Mouse (Mus musculus): Measurements from ENCODE around the gene Mcf2l. TPM values are rescaled to one million over a fixed set of nuclear protein-coding genes. Genes with fewer than 3 reads are reported as not detected.

Gene Mcf2l
- polyA plus RNA-seq, 1 experiment from 2014 or later = 13.4 TPM

GRCm38 (mm10) chr8:13021830-13022229 lies 148.2 kb downstream of the Mcf2l start:
- H3K9ac ChIP-seq = no peak overlapping the region
- 91% methylated on average over 8 of the region's 8 CpGs for WGBS

DNA sequence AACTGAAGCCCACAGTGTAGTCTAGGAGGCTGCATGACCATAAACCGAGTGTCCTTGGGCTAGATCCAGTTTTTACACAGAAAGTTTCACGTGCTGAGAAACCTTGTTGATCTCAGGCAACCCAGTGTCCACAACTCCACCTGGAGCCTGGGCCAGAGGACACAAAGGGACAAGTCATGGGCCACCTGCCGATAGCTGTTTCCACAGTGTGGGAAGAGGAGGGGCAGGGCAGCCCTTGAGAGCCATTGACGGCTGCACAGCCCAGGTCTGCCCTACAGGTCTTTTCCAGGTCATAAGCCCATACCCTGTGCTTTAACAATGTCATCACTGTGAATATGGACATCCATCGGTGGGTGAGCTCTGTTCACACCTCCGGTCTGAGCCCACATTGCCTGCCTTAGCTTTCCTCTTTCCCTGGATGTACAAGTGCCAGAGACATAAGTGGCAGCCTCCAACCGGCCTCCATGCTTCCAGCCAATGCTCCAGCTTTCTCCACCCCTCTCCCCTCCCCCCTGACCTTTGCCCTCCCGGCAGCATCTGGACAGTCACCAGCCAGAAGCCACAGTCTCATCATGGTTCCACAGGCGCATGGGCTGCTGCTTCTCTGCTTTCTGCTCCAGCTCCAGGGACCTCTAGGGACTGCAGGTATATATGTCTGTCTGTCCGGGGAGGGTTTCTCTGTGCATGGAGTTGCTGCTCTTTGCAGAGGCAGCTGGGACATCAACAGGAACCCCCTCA lies 152.1 kb downstream of the Mcf2l start, which contains the start of gene F7:
Gene F7 (plus strand): TSS at position 548 of the 738 bp plus-strand sequence.
- Histone ChIP-seq H3K9ac (no peak within 1 kb of the TSS), H3K9me3 (ENCODE audit: low read depth, low read length) (no peaks in the 10 kb centered on the region), H3K27me3 (ENCODE audit: insufficient read depth, low read length) (no peaks in the 10 kb centered on the region), H3K4me1 (ENCODE audit: insufficient read depth) (no peaks in the 10 kb centered on the region), H3K4me2 (no peak within 1 kb of the TSS), H3K36me3 (ENCODE audit: insufficient read depth) (no peaks in the 10 kb centered on the region), H3K4me3 (ENCODE audit: low read depth, low read length) (no peak within 1 kb of the TSS), H3K27ac (ENCODE audit: low read depth) (no peak within 1 kb of the TSS)
- 46% methylated on average over 10 of the region's 10 CpGs for WGBS
- no peak for TF ChIP-seq CTCF (IDR thresholded peaks at IDR 0.05; ENCODE audit: low read depth)
- DNase-seq = no peak
- ATAC-seq (ENCODE audit: insufficient read depth) = no peak

More at GRCm38 (mm10) chr8:13021830-13022229, 148.2 kb downstream of the Mcf2l start:
- no peak overlapping the region for H3K4me3 ChIP-seq (ENCODE audit: low read depth, low read length)
- no peaks in the 10 kb centered on the region for H3K4me1 ChIP-seq (ENCODE audit: insufficient read depth)
- H3K4me2 ChIP-seq = no peak overlapping the region
- H3K36me3 ChIP-seq (ENCODE audit: insufficient read depth) = no peaks in the 10 kb centered on the region
- no peak for TF ChIP-seq CTCF (IDR thresholded peaks at IDR 0.05; ENCODE audit: low read depth)
- no peaks in the 10 kb centered on the region for H3K27me3 ChIP-seq (ENCODE audit: insufficient read depth, low read length)
- DNase-seq (no peak), ATAC-seq (ENCODE audit: insufficient read depth) (no peak)
- H3K9me3 ChIP-seq (ENCODE audit: low read depth, low read length) = no peaks in the 10 kb centered on the region
- no peak overlapping the region for H3K27ac ChIP-seq (ENCODE audit: low read depth)

DNA sequence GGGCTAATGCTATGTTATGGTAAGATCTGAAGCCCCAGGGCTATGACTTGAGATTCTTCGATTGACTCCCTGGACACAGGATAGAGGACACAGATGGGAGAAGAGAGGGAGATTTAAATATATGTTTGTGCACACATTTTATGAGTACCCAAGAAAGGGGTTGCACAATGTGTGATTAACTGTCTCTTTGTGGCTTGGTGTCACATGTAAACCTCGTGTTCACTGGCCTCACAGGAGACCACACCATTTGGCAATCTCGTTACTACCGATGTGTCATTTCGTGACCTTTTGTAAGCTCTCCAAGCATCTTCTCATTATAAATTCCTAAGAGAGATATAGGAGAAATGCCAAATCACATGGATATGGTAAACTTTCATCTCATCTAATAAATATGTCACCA lies 154.0 kb downstream of the Mcf2l start:
- Histone ChIP-seq H3K27ac (ENCODE audit: low read depth) (no peak overlapping the region), H3K27me3 (ENCODE audit: insufficient read depth, low read length) (no peaks in the 10 kb centered on the region), H3K9me3 (ENCODE audit: low read depth, low read length) (no peaks in the 10 kb centered on the region), H3K4me2 (no peak overlapping the region), H3K4me3 (ENCODE audit: low read depth, low read length) (no peak overlapping the region), H3K9ac (no peak overlapping the region), H3K36me3 (ENCODE audit: insufficient read depth) (no peaks in the 10 kb centered on the region), H3K4me1 (ENCODE audit: insufficient read depth) (no peaks in the 10 kb centered on the region)
- WGBS = 78% methylated on average over 5 of the region's 5 CpGs
- DNase-seq = no peak
- no peak for ATAC-seq (ENCODE audit: insufficient read depth)
- no peak for TF ChIP-seq CTCF (IDR thresholded peaks at IDR 0.05; ENCODE audit: low read depth)

DNA sequence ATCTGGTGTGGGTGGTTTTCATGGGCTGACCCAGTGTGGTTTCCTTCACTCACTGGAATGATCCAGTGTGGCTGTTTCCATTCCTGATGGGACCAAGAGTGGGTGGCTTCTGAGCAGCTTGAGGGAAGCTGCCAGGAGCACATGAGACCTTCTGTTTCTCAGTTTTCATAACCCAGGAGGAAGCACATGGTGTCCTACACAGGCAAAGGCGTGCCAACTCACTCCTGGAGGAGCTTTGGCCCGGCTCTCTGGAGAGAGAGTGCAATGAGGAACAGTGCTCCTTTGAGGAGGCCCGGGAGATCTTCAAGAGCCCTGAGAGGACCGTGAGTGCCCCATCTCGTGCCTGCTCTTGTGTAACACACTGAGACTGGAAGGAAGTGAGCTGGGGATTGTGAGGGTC lies 154.9 kb downstream of the Mcf2l start:
- Histone ChIP-seq H3K4me3 (ENCODE audit: low read depth, low read length) (no peak overlapping the region), H3K9me3 (ENCODE audit: low read depth, low read length) (no peaks in the 10 kb centered on the region), H3K27me3 (ENCODE audit: insufficient read depth, low read length) (no peaks in the 10 kb centered on the region), H3K9ac (no peak overlapping the region), H3K27ac (ENCODE audit: low read depth) (no peak overlapping the region), H3K36me3 (ENCODE audit: insufficient read depth) (no peaks in the 10 kb centered on the region), H3K4me2 (no peak overlapping the region), H3K4me1 (ENCODE audit: insufficient read depth) (no peaks in the 10 kb centered on the region)
- WGBS = 67% methylated on average over 5 of the region's 5 CpGs
- no peak for DNase-seq
- no peak for ATAC-seq (ENCODE audit: insufficient read depth)
- no peak for TF ChIP-seq CTCF (IDR thresholded peaks at IDR 0.05; ENCODE audit: low read depth)

DNA sequence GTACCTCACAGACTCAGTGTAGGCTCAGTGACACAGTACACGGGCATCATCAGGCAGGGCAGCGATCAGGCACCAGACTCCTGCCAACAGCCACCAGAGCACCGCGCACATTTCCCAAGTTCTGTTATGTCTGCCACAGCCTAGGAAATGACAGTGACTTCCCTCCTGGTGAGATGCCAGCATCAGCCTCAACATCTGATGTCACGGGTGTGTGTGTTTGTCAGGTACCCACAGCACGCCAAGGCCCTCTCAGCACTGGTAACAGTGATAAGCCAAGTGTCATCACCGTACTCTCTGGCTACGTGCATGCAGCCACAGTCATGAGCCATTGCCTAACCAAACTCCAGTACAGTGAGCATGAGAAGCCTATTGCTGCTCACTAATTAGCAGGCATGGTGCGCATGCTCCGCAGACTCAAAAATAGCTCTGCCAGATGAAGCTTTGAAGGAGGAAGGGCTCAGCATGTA lies 162.8 kb downstream of the Mcf2l start:
- no peak for DNase-seq
- Histone ChIP-seq H3K9me3 (ENCODE audit: low read depth, low read length) (no peaks in the 10 kb centered on the region), H3K36me3 (ENCODE audit: insufficient read depth) (no peaks in the 10 kb centered on the region), H3K4me2 (no peak overlapping the region), H3K27me3 (ENCODE audit: insufficient read depth, low read length) (no peaks in the 10 kb centered on the region), H3K9ac (no peak overlapping the region), H3K4me1 (ENCODE audit: insufficient read depth) (no peaks in the 10 kb centered on the region), H3K4me3 (ENCODE audit: low read depth, low read length) (no peak overlapping the region), H3K27ac (ENCODE audit: low read depth) (no peak overlapping the region)
- ATAC-seq (ENCODE audit: insufficient read depth) = no peak
- no peak for TF ChIP-seq CTCF (IDR thresholded peaks at IDR 0.05; ENCODE audit: low read depth)
- WGBS = 81% methylated on average over 10 of the region's 10 CpGs

DNA sequence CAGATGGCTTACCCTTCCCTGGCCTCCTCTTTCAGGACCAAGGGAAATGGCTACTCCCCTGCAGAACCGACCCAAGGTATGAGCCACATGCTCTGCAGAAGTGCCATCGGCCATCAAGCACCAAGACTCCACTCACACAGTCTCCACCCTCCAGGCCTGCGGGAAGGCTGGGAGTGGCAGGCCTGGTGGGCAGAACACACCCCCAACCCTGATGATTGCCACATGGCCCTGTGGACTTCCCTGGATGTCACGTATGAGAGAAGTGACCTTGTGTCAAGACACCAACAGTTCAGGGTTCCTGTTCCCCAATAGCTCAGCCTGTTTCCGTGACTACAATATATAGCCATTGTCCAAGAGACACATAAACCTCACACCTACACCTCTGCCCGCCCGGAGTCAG lies 163.4 kb downstream of the Mcf2l start, which contains the start of gene F10:
Gene F10 (plus strand): TSS at position 294 of the 400 bp plus-strand sequence.
- H3K27ac ChIP-seq (ENCODE audit: low read depth) = no peak within 1 kb of the TSS
- no peak within 1 kb of the TSS for H3K9ac ChIP-seq
- TF ChIP-seq CTCF (IDR thresholded peaks at IDR 0.05; ENCODE audit: low read depth) = no peak
- no peak within 1 kb of the TSS for H3K4me3 ChIP-seq (ENCODE audit: low read depth, low read length)
- H3K27me3 ChIP-seq (ENCODE audit: insufficient read depth, low read length) = no peaks in the 10 kb centered on the region
- 67% methylated on average over 7 of the region's 7 CpGs for WGBS
- no peak within 1 kb of the TSS for H3K4me2 ChIP-seq
- H3K36me3 ChIP-seq (ENCODE audit: insufficient read depth) = no peaks in the 10 kb centered on the region
- no peak for ATAC-seq (ENCODE audit: insufficient read depth)
- H3K4me1 ChIP-seq (ENCODE audit: insufficient read depth) = no peaks in the 10 kb centered on the region
- DNase-seq = no peak
- H3K9me3 ChIP-seq (ENCODE audit: low read depth, low read length) = no peaks in the 10 kb centered on the region

DNA sequence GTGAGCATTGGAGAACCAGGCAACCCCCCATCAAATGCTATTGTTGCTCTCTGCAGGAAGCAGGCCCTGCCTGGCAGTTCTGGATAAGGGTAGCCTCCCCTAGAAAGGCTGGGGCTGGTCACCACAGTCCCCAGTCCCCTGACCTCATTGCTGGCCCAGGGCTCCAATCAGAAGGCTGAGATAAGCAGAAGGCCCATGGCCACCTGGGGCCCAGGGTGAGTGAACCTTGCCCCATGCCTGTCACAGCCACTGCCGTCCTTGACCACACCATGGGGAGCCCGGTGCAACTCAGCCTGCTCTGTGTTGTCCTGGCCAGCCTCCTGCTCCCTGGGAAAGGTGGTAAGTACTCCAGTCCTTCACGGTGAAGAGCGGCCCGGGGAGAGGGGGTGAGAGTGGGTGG lies 164.0 kb downstream of the Mcf2l start:
- Histone ChIP-seq H3K9me3 (ENCODE audit: low read depth, low read length) (no peaks in the 10 kb centered on the region), H3K27ac (ENCODE audit: low read depth) (no peak overlapping the region), H3K4me1 (ENCODE audit: insufficient read depth) (no peaks in the 10 kb centered on the region), H3K4me2 (no peak overlapping the region), H3K4me3 (ENCODE audit: low read depth, low read length) (no peak overlapping the region), H3K9ac (no peak overlapping the region), H3K36me3 (ENCODE audit: insufficient read depth) (no peaks in the 10 kb centered on the region), H3K27me3 (ENCODE audit: insufficient read depth, low read length) (no peaks in the 10 kb centered on the region)
- ATAC-seq (ENCODE audit: insufficient read depth) = no peak
- no peak for DNase-seq
- TF ChIP-seq CTCF (IDR thresholded peaks at IDR 0.05; ENCODE audit: low read depth) = no peak
- 30% methylated on average over 5 of the region's 5 CpGs for WGBS
